Mouse (Mus musculus): ENCODE data around the gene Gcsh. TPM values are rescaled to one million over a fixed set of nuclear protein-coding genes. Genes with fewer than 3 reads are reported as not detected.

Gcsh gene
- total and polyA plus RNA-seq, 3 experiments, result 77.1 to 137 TPM; not detected in 1

GRCm38 (mm10) chr8:117011366-117011765 lies 18.0 kb upstream of the Gcsh start:
- DNase-seq (ENCODE audit: low read depth, low spot score), result no peak
- TF ChIP-seq ETS1 (IDR thresholded peaks at IDR 0.05; ENCODE audit: low read depth, low read length), result no peak
- TF ChIP-seq KAT2A (conservative IDR thresholded peaks at IDR 0.05; ENCODE audit: low read depth, low read length), result no peak
- no peak for TF ChIP-seq ZMIZ1 (IDR thresholded peaks at IDR 0.05; ENCODE audit: low read depth, low read length)
- TF ChIP-seq USF1 (IDR thresholded peaks at IDR 0.05; ENCODE audit: low read depth, low read length), result no peak
- TF ChIP-seq JUND (IDR thresholded peaks at IDR 0.05; ENCODE audit: low read depth, low read length), result no peak
- TF ChIP-seq NELFE (IDR thresholded peaks at IDR 0.05; ENCODE audit: low read depth, low read length), result no peak
- no peak for TF ChIP-seq ZC3H11A (IDR thresholded peaks at IDR 0.05; ENCODE audit: low read depth, low read length)
- no peak for TF ChIP-seq ZNF384 (IDR thresholded peaks at IDR 0.05; ENCODE audit: low read depth, low read length)
- no peak for TF ChIP-seq HCFC1 (IDR thresholded peaks at IDR 0.05; ENCODE audit: low read depth, low read length)
- no peak for TF ChIP-seq TAL1 (IDR thresholded peaks at IDR 0.05; ENCODE audit: low read length)
- TF ChIP-seq EP300 (IDR thresholded peaks at IDR 0.05; ENCODE audit: low read depth in 1 of 2, low read length in 2 of 2), result no peak
- no peak for TF ChIP-seq MEF2A (IDR thresholded peaks at IDR 0.05; ENCODE audit: extremely low read depth, insufficient replicate concordance, low read depth, low read length, poor library complexity, severe bottlenecking)
- no peak for TF ChIP-seq MXI1 (IDR thresholded peaks at IDR 0.05; ENCODE audit: low read depth, low read length)
- no peak for TF ChIP-seq NRF1 (IDR thresholded peaks at IDR 0.05; ENCODE audit: insufficient read depth, low read depth, low read length, poor library complexity, severe bottlenecking)
- TF ChIP-seq CHD1 (IDR thresholded peaks at IDR 0.05; ENCODE audit: low read depth, low read length), result no peak
- no peak for TF ChIP-seq MAFK (IDR thresholded peaks at IDR 0.05; ENCODE audit: borderline replicate concordance, low read depth, low read length)
- TF ChIP-seq GATA1 (IDR thresholded peaks at IDR 0.05; ENCODE audit: low read depth, low read length), result no peak
- TF ChIP-seq POLR2AphosphoS2 (IDR thresholded peaks at IDR 0.05; ENCODE audit: low read length), result no peak
- no peak for TF ChIP-seq SIN3A (IDR thresholded peaks at IDR 0.05; ENCODE audit: low read length)
- no peak for TF ChIP-seq POLR2AphosphoS5 (IDR thresholded peaks at IDR 0.05; ENCODE audit: borderline replicate concordance, low read depth, low read length)
- Histone ChIP-seq H3K9ac (ENCODE audit: control insufficient read depth, low read depth, low read length, poor library complexity, severe bottlenecking) (no peak overlapping the region), H3K27me3 (ENCODE audit: control insufficient read depth in 1 of 2, insufficient read depth in 2 of 2, low read length in 2 of 2) (0 out of 4 replicates have a peak, but pooled peaks cover 0 to 1% of the 10 kb centered on the region in 2 experiments), H3K9me3 (replicated peaks; ENCODE audit: insufficient read depth, low read length) (no peaks in the 10 kb centered on the region), H3K4me3 (ENCODE audit: control insufficient read depth in 1 of 2, insufficient read depth in 1 of 2, low read depth in 2 of 2, low read length in 2 of 2) (no peak overlapping the region), H3K36me3 (ENCODE audit: control insufficient read depth in 1 of 2, insufficient read depth in 2 of 2, low read length in 2 of 2) (no peaks in the 10 kb centered on the region; a peak in 1 of 4 replicates), H3K27ac (ENCODE audit: control insufficient read depth, low read depth, low read length) (no peak overlapping the region), H3K4me1 (ENCODE audit: control insufficient read depth in 1 of 2, insufficient read depth in 2 of 2, low read length in 2 of 2) (peaks cover 0 to 10% of the 10 kb centered on the region in 2 experiments; a peak in 1 of 4 replicates), H3K79me2 (ENCODE audit: control insufficient read depth, insufficient read depth, low read length, poor library complexity) (no peaks in the 10 kb centered on the region)

Data from MEL (cell line).